Mouse (Mus musculus) megakaryocyte progenitor cell, adult 5-6 weeks (primary cell): ENCODE results near the gene St14. TPM values are rescaled to one million over a fixed set of nuclear protein-coding genes. Genes with fewer than 3 reads are reported as not detected.
A peak's percentile ranks its signal among the peaks of the same experiment; 100 is the strongest.
"Not testable (repeated sequence)": the region's sequence is repeated elsewhere in the genome, so short reads cannot be mapped to it uniquely, and the experiment has no call there.

ENCODE experiments used
- ATAC-seq: replicated peaks from 2 replicates; pipeline ENCODE4 v1.8.0; 2016; ENCODE audit warnings: mild to moderate bottlenecking, moderate TSS enrichment, inconsistent platforms; ENCODE audit not compliant: poor library complexity
- total RNA-seq, 2 experiments: library from RNA; stranded (forward) in 1 of 2; stranded (reverse) in 1 of 2; fragments of 157-497, 149-512 nt in 1 of 2; fragments of 200-1000 nt in 1 of 2; gene quantifications; 2 replicates each; pipeline versions ENCODE4 v1.2.3 to v1.2.4; 2015 to 2017

St14 gene
- total RNA-seq, 2 experiments from 2014 or later, result 3.0 to 15.9 TPM

DNA sequence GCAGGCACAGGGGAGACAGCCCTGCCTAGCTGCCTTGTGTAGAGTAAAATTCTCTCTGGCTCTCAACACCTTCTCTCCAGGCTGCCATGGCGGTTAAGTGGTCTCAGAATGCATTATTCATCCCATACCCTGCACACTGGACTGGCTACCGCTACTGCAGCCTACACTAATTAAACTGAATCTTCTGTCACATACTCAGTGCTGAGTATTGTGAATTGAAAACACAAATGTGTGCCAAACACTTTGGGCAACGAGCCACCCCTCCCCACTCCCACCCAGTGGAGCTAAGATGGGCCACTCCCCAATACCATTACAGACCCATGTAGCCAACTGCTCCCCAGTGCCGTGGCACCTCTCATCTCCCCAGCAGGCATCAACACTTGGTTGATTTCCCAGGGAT is 44.2 kb downstream of the St14 start:
- ATAC-seq, result no peak

DNA sequence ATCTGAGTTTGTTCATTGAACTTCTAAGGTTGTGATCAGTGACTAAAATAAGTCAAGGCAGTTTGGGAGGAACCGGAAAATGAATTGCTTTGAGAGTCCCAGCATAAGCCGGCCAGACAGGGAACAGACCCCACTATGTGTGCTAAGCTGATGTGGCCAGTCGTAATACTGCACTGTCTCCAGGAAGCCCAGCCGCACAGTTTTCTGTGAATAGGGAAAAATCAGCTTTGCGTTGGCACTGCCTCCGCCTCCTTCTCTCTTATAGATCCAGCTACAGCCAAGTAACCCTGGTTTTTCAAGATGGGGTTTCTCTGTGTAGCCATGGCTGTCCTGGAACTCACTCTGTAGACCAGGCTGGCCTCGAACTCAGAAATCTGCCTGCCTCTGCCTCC is 44.9 kb downstream of the St14 start:
- no peak for ATAC-seq

DNA sequence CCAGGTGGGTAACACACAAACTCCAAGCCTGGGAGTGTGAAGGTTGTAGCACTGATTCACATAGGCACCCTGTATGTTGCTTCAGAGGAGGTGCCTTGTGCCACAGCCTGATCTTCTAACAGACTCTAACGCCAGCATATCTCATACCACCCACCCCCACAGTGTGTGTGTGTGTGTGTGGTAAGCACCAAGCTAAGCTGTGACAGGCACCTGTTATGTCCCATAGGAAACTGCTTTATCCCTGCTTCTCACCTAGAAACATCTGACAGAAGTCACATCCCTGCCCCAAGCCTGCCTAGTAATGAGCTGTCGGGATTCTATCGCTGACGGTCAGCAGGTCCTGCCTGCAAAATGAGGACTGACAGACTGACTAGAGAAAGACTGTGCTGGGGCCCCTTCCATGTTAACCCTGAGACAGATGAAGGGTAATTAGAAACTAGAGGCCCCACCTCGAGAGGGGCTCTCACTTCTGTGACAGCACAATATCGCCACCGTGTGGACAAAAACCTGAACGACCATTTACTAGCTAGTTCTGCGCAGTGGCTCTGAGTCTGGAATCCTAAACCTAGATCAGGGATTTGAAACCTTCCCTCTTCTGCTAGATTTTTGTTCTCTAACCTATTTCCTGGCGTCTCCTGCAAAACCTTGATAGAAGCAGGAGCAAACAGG is 45.4 kb downstream of the St14 start:
- peak; percentile 74 for ATAC-seq

DNA sequence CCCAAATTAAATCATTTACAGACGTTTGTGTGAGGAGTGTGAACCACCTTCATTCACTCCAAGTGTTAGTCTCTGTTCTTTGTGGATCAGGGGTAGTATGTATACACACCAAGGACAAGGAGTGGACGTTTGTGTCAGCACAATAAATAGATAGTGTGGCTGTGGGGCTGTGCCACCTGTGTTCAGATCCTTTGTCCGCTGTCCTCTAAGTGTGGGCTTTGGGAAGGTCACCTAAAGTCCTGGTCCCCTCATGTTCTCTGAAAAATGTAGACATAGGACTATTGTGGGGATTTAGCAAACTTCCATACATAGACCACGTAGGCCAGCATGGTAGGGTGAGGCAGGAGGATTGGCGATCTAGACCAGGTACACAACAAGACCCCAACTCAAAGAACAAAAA is 46.1 kb downstream of the St14 start:
- no peak for ATAC-seq

DNA sequence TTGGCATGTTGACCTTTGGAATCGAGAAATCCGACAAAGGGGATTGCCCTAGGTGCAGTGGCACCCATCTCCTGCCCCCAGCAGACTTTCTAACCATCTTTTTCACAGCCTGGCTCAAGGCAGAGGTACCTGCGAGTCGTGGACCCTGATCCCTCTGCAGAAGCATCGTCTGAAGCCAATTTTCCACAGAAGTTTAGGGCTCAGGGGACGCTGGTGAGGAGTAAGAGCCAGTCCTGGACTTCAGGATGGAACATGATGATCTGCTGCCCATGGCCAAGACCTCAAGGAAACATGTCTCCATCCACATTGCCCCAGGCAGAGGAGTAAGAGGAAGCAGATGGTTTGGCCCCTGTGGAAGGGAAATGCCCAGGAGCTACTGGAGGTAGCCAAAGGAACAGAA is 48.9 kb downstream of the St14 start:
- ATAC-seq, result no peak

DNA sequence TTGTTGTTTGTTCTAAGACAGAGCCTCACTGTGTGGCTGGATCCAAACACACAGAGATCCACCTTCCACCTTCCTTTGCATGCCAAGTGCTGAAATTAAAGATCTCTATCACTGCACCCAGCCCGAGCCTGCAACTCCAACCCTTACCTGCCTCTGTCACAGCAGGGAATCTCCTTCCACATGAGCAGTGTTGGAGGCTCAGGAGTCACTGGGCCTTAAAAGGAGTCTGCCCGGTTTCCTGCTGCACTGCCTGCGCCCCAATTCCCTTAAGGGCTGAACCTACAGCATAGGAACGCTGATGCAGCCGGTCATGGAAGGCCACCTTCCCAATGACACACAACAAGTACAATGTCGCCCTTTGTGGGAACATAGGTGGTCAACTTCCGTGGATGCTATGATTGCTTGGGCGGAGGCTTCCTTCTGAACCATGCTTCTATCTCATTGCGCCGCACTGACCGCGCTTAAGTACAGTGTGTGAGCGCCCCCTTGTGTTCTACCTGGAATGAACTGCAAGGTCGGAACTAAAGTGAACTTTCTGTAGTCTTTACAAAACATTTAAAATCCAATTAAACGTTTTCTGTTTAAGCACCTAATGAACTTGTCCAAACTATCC is 49.5 kb downstream of the St14 start:
- peak; percentile 81 for ATAC-seq

DNA sequence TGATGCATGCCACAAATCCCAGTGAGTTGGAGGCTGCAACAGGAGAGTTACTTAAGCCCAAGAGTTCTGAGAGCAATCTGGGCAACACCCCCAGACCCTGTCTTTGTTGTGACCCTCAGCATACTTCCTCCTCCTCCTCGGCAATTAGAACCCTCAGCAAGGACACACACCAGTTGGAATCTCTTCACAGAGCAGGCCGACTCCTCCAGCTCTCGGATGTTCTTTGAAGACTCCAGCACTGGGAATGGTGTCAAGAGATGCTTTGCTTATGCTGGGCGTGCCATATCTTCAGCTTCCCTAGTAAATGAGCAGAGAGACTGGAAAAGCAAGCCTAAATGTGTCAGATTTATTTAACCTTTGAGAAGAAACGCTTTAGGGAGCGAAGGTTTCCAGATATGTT is 50.9 kb downstream of the St14 start:
- no peak for ATAC-seq

DNA sequence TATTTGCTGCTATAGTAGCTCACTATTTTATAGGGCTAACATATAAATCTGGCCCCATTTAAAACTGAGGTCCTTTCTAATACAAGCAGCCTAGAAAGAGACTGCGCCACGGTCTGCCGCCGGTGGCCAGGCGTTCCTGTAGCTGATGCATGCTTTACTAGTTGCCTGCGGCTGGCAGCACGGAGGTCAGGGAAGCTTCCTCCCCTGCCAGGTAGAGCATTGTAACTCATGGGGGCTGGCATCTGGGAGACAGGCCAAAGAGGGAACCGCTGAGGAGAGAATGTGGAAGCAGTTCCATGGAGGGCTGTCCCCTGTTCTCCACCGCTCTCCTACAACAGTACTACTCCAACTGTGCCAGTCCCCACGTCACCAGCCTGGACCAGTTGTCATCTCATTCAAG is 56.8 kb downstream of the St14 start:
- ATAC-seq, result no peak

DNA sequence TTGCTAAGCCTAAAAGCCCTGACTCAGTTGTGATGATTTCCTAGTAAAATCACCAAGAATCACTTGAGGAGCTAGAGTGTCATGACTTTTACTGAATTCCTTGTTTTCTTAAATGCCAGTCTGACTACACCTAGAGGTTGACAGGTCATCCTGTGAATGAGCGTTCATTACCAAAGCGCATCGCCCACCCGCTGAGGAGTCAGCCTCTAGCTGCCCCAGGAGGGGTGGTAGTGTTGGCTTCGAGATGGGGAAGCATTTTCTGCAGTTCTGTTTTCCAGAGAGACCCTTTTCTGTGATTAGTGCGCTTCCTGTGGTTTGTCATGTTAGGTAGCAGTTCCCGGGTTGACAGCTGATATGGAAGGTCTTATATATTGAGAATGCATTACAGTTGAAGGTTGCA is 57.9 kb downstream of the St14 start:
- no peak for ATAC-seq

DNA sequence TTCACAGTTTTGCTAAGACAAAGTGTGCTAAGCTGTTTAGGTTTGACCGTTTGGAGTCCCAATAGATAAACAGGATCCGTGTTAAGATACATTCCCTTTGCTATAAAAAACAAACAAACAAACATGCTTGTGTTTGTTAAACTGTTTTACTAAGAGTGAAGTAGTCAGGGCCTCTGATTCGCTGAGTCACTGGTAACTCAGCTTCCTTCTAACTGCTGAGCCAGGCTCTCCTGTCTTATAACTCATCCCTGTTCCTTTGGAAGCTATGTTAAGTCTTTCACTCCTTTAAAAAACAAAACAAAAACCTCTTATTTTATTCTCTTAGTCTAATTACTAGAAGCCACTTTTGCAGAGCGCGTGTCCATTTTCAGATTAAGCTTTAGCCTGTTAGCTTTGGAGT is 59.4 kb downstream of the St14 start:
- no peak for ATAC-seq

DNA sequence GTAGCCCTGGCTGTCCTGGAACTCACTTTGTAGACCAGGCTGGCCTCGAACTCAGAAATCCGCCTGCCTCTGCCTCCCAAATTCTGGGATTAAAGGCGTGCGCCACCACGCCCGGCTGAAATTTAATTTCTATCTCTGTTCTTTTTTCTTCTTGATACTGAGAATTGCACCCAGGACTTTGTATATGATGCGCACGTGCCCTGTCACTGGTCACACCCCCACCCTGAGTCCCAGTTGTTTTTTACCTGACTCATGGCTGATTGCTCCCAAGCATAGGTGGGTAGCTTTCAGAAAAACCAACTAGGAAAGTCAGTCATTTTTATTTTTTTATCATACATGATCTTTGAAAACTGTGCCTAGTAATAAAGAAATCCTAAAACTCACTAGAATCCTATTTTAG is 60.9 kb downstream of the St14 start:
- ATAC-seq, result no peak

DNA sequence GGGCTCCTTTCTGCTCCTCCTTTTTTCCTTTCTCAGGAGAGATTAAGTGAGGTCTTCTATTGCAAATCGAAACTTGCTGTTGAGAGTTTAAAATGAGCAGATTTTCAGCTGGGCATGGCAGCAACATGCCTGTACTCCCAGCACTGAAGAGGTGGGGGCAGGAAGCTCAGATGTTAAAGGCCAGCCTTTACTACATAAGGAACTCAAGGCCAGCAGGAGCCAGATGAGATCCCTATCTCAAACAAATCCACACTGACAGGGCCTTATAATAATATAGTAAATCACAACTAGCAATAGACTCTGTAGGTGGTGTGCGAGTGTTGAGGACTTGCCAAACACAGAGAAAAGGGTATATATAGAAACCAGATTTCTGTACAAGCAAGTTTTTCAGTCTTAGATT is 72.9 kb downstream of the St14 start:
- no peak for ATAC-seq

DNA sequence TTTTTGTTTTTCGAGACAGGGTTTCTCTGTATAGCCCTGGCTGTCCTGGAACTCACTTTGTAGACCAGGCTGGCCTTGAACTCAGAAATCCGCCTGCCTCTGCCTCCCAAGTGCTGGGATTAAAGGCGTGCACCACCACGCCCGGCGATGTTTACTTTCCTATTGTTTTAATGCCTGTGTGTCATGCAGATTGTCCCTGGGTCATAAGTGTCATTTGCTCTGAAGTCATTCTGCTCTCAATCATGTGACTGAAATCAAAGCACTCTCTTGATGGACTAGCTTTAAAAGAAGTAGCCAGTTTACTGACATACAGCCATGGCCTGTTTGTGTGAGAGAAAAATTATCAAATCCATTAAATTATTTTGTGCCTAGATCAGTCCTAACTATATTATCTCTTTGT is 80.1 kb downstream of the St14 start:
- not testable (repeated sequence) for ATAC-seq

DNA sequence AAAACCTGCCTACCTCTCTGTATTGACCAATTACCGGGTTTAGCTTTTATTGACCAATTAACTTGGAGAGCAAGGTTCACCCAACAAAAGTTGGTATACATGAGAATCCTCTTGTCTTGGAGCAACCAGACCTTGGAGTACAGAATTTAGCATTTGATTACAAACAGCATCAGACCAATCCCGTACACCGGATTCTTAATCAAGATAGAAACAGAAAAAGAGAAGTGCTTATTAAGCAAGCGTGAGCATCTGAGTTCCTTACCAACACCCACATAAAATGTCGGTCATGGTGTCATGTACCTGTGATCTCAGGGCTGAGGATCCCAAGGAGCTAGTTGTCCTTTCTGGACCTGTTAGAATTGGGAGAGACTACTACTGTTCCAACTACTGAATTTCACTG is 81.4 kb downstream of the St14 start:
- peak; percentile 93 for ATAC-seq

Other genes with a start within 250 kb of the St14 start
- gene Adamts15, start 209.4 kb downstream of the St14 start, total RNA-seq (2015), result not detected in 2 replicates
- gene Adamts15, start 209.4 kb downstream of the St14 start, total RNA-seq (2017), result 0.08 TPM in 1 of 2 replicates, not detected in the other
- not detected in 2 replicates for gene Adamts8, start 189.3 kb downstream of the St14 start, total RNA-seq (2015)
- not detected in 2 replicates for gene Adamts8, start 189.3 kb downstream of the St14 start, total RNA-seq (2017)
- 52.5 and 57.9 TPM in 2 replicates for gene Zbtb44, start 101.2 kb downstream of the St14 start, total RNA-seq (2015)
- 27.0 and 27.4 TPM in 2 replicates for gene Zbtb44, start 101.2 kb downstream of the St14 start, total RNA-seq (2017)
- 31.2 and 54.0 TPM in 2 replicates for gene Aplp2, start 80.0 kb upstream of the St14 start, total RNA-seq (2015)
- gene Aplp2, start 80.0 kb upstream of the St14 start, total RNA-seq (2017), result 36.9 and 71.1 TPM in 2 replicates
- 8.9 and 11.7 TPM in 2 replicates for gene Prdm10, start 148.7 kb upstream of the St14 start, total RNA-seq (2015)
- gene Prdm10, start 148.7 kb upstream of the St14 start, total RNA-seq (2017), result 9.2 and 10.6 TPM in 2 replicates